Mouse (Mus musculus): ENCODE measurements around the gene Cep63.

GRCm38 (mm10) chr9:102558463-102558862 is 67.9 kb downstream of the Cep63 start:
- TF ChIP-seq EP300 (IDR thresholded peaks at IDR 0.05; ENCODE audit: low read depth): no peak
- TF ChIP-seq CTCF (IDR thresholded peaks at IDR 0.05; ENCODE audit: low read depth): 0 out of 2 replicates have a peak, but pooled peaks have one; percentile 5

All from liver, postnatal 0 days (tissue).